Comparison of ENCODE assay signal across 8 mouse cellular contexts in genomic region chr3:142620111-142620955, GRCm38 (mm10). TPM values are rescaled to one million over a fixed set of nuclear protein-coding genes. Genes with fewer than 3 reads are reported as not detected.
DNase-seq lines count a peak whose midpoint lies in the region; TF ChIP-seq lines count a peak whose summit lies in the region.

Gene Gbp2 (plus strand): TSS chr3:142620602.

- no peak for TF ChIP-seq POLR2A in spleen, adult 2 months (IDR thresholded peaks at IDR 0.05; ENCODE audit: low read depth, low read length)
- no peak for TF ChIP-seq POLR2A in brain, embryonic 14.5 days (IDR thresholded peaks at IDR 0.05; ENCODE audit: borderline replicate concordance, extremely low read depth, insufficient read depth, insufficient read length, poor library complexity, severe bottlenecking)
- TF ChIP-seq POLR2A in lung, adult 2 months (IDR thresholded peaks at IDR 0.05; ENCODE audit: borderline replicate concordance, extremely low read depth, low read depth, low read length), result no peak

- H3K4me3 ChIP-seq in spleen, adult 2 months (ENCODE audit: extremely low read depth, insufficient read depth, insufficient read length), result peak within 1 kb of the TSS; percentile 62
- H3K4me3 ChIP-seq in lung, adult 2 months (replicated peaks; ENCODE audit: extremely low read depth, low read depth, low read length), result peak within 1 kb of the TSS; percentile 54

- no peak for TF ChIP-seq CTCF in spleen, adult 2 months (IDR thresholded peaks at IDR 0.05; ENCODE audit: extremely low read depth, insufficient read depth, insufficient read length, insufficient replicate concordance)
- TF ChIP-seq CTCF in brain, embryonic 14.5 days (IDR thresholded peaks at IDR 0.05; ENCODE audit: borderline replicate concordance, extremely low read depth, insufficient read depth, insufficient read length), result no peak
- TF ChIP-seq CTCF in lung, adult 2 months (IDR thresholded peaks at IDR 0.05; ENCODE audit: insufficient read depth, low read length), result no peak

- intact Hi-C loops in left cerebral cortex, postnatal 14 days (cut with DNase I), result loop anchor here (2.0 kb wide), 1 partner anchor 128 kb away; the partner anchor contains the start of gene Gbp5

- H3K4me1 ChIP-seq in spleen, adult 2 months (ENCODE audit: control insufficient read depth, insufficient read depth, insufficient read length), result peaks cover 12% of the 10 kb centered on the region
- H3K4me1 ChIP-seq in lung, adult 2 months (ENCODE audit: control insufficient read depth, insufficient read depth, low read length), result peaks cover 7% of the 10 kb centered on the region

- WGBS in spleen, adult 2 months, result 3% methylated on average over 4 of the region's 4 CpGs
- 3% methylated on average over 4 of the region's 4 CpGs for WGBS in lung, adult 2 months

- H3K36me3 ChIP-seq in spleen, adult 2 months (ENCODE audit: control insufficient read depth, insufficient read depth, low read length), result peaks cover 2% of the 10 kb centered on the region; the same call in 1 of the 2 replicates

- H3K27me3 ChIP-seq in spleen, adult 2 months (ENCODE audit: control insufficient read depth, insufficient read depth, low read length), result no peaks in the 10 kb centered on the region

- peak within 1 kb of the TSS; percentile 95 for H3K27ac ChIP-seq in spleen, adult 2 months (ENCODE audit: insufficient read depth, low read length)

- no peak for DNase-seq in spleen, adult 2 months (ENCODE audit: low read depth in 1 of 2, low spot score in 2 of 2)
- DNase-seq in spleen, postnatal 4 days (ENCODE audit: low spot score in 2 of 2), result no peak
- peak; percentile 3 for DNase-seq in brain, embryonic 14.5 days (ENCODE audit: low read depth)
- DNase-seq in heart, postnatal 4 days, result peak; percentile 7
- peak; percentile 52 for DNase-seq in lung, adult 2 months
- peak; percentile 3 to 18 for DNase-seq in thymus, adult 18-20 months
- no peak for DNase-seq in left cerebral cortex, postnatal 14 days (ENCODE audit: low spot score in 2 of 2)
- no peak for DNase-seq in frontal cortex, postnatal 10 days (ENCODE audit: low spot score in 2 of 2)

RNA-seq across cellular contexts. Expression of gene Gbp2, which starts in this region (rescaled TPM):
- 8.6 and 12.4 TPM in 2 replicates for polyA plus RNA-seq in spleen, adult 2 months (2012; rRNA removed)
- polyA plus RNA-seq in brain, embryonic 14.5 days (2012; rRNA removed), result 0.25 and 0.75 TPM in 2 replicates
- 1 to 10 TPM; 4.5 to 5.5 TPM for total RNA-seq in heart, postnatal 4 days (2021)
- polyA plus RNA-seq in lung, adult 2 months (2012; rRNA removed), result 19.6 and 24.6 TPM in 2 replicates
- 1 to 10 TPM; 1.1 TPM for total RNA-seq in left cerebral cortex, postnatal 14 days (2021)

Comparison
In these comparisons a context has a peak if more than half of its experiments do, and no peak if none do; other contexts are left out.
1. Peak in DNase-seq in brain, embryonic 14.5 days; RNA of the gene not detected or under 1 TPM.
2. DNase-seq: peak in heart, postnatal 4 days (single experiment), lung, adult 2 months (single experiment) and thymus, adult 18-20 months (2 of 2); none in spleen, adult 2 months (0 of 2), spleen, postnatal 4 days (0 of 2), left cerebral cortex, postnatal 14 days (0 of 2) and frontal cortex, postnatal 10 days (0 of 2).